Mouse (Mus musculus): ENCODE data around the gene Nhlrc4.

The Nhlrc4 gene

GRCm38 (mm10) chr17:25919786-25920642 is 24.7 kb downstream of the Nhlrc4 start:
- DNase-seq = peak; percentile 100

GRCm38 (mm10) chr17:25919144-25919785 is 25.5 kb downstream of the Nhlrc4 start, which contains the start of gene Rab40c:
Gene Rab40c, minus strand, starts transcription at chr17:25919727.
- DNase-seq = peak; percentile 68

DNA sequence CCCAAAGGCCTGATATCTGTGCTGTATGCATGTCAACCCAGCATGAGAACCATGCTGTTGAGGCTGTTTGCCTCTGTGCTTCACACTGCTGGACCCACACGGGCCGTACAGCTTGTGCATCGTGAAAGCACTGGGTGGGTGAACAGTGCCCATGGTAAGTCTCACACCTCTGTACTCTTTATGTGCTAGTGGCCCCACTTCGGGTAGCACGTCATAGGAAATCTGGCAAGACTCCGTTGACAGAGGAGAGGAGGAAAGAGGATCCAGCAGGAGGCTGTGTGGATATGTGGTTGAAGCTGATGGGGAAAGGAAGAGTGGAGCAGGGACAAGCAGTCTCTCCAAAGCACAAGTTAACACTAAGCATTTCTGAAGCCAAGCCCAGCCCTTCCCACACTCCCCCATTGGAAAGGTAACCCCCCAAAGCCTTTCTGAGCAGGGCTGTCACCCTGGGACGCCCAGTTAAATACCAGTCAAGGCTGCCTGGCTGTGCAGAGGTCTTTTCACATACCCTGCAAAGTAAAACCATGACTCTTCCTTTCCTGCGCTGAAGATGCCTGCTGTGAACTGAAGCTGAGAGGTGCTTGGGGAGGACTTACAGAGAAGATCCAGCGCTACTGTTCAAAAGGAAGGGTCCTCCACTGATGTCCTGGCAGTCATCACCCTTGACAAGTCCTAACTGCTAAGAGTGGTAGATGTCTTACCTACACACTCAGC is 26.6 kb downstream of the Nhlrc4 start:
- DNase-seq = no peak

DNA sequence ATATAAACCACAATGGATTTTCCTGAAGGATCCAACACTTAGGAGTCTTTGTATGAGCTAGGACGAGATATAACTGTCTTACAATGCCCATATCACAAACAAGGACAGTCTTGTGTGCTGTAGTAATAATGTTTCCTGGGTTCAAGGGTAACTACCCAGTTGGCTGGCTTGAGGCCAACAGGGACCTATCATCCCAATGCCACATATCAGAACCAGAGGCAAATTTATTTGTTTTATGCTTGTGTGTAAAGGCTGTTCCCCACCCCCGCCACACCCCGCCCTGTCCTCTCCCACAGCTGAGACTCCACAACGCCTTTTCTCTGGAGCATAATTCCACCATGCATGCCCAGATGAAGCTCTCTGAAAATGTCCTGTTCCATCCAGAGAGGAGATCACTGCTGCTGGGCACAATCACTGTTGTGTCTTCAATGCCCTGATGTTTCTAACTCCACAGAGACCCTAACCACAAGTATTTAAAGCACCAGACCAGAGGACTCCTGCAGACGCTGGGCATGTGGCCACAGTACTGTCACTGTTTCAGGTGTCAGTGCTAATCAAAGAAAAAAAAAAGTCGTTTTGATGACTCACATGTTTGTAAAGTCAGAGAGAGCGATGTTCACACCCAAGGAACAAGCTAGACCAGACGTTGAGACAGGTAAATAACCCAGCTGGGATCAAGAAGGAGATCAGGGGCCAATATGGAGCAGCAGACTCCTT is 27.7 kb downstream of the Nhlrc4 start:
- no peak for DNase-seq

GRCm38 (mm10) chr17:25914295-25914694 is 30.5 kb downstream of the Nhlrc4 start:
- DNase-seq = no peak

GRCm38 (mm10) chr17:25913877-25914275 is 30.9 kb downstream of the Nhlrc4 start:
- DNase-seq = no peak

DNA sequence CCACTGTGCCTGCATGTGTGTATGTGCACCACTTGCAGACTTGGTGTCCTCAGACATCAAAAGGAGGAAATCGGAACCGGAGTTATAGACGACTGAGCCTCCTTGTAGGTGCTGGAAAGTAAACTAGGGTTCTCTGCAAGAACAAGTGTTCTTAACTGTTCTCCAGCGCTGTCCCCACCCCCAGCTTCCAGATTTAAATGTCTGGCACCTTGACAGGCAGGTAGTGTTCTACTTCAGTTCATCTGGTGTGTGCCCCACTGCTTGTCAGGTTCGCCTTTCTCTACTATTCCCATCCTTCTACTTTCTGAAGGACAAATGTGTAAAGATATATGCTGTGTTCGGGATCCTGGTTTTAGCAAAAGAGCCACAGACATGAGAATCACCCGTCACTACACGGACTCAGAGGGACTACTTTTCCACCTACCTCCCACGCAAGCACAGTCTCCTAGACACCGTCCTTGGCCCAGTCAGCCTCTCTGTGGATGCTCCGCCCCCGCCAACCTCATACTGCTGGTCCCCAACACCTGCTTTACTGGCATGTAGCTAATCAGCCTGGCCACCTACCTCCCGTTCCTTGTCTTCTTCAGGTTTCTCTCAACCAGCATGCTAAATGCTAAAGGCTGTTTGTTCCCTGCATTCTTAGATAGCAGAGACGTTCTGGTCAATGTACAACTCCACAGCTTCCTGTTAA is 31.4 kb downstream of the Nhlrc4 start:
- DNase-seq = peak; percentile 72

DNA sequence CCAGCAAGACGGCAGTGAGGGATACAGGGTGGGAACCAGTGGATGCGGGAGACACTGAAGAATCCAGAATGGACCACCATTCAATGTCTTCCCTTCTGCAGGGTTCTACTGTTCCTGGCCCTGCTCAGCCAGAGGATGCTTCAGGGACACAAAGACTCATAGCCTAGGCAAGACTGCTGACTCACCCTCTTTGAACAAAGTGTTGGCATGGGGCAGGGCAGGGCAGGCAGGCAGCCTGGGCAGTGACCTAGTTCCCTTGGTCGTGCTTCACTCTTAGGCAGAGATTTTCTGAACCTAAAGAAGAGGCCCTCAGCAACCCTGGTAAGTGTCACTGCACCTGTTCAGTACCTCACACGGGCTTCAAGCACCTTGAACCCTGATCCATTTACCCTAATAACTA is 32.9 kb downstream of the Nhlrc4 start:
- DNase-seq = no peak

- DNase-seq = no peak
Measured at GRCm38 (mm10) chr17:25907640-25908039, 37.1 kb downstream of the Nhlrc4 start.

DNA sequence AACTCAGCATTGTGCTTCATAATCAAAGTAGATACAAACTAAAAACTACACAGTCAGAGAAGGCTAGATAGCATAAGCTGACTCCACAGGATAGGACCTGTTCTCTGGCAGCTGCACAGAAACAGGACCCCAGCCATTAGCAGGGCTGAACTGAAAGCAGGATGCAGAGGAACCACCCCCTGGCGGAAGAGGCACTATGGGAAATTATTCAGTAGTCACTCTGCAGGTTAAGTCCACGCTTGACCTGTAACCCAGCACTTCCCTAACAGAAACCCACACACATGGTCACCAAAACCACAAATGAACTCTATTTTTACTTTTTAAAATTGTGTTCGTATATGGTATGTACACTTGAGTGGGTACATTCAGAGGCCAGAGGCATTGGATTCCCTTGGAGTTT is 41.7 kb downstream of the Nhlrc4 start:
- no peak for DNase-seq

- no peak for DNase-seq
Measured at GRCm38 (mm10) chr17:25900193-25900592, 44.6 kb downstream of the Nhlrc4 start.

DNA sequence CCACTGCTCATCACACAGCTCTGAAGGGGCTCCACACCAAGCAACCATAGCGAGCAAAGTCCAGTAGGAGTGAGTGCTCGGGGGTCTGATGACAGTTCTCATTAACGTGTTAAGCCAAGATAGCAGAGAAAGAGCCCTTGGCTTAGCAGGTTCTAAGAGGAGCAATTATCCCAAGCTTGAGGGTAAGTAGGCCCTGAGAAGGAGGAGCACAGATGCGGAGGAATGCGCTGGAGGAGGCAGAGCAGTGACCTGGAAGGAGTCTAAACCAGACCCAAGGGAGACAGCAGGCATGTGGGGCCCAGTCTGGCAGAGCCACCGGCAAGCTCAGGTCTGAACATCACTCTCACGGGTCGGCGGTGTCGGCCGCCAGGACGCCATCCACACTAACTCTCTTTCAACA is 48.9 kb downstream of the Nhlrc4 start:
- no peak for DNase-seq

- DNase-seq = no peak
Measured at GRCm38 (mm10) chr17:25895415-25895814, 49.3 kb downstream of the Nhlrc4 start.

DNA sequence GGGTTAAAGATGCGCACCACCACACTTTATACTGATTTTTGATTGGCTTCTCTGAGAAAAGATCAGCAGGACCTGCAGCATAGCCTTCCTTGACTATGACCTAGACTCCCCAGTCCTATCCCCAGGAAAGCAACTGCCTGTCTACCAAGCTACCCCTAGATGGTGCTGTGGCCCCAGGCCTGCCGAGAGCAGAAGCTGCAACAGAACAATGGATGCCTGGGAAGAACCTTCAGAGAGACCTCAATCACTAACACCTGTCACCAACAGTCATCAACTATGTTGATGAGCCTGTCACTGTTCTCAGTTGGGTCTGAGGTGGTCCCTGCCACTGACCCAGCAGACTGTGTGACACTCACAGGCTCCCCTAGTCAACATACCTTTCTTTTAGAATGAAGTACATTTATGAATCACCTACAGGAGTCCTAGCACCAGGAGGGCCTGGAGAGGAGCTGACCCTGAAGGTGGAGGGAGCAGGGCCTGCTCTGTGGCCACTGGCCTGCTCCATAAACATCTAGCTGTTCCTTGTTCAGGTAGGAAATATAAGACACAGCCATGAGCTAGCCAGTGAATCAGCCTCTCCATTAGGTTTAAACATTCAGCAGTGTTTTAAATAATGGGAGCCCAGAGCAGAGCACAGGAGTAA is 50.7 kb downstream of the Nhlrc4 start:
- DNase-seq = peak; percentile 61
